Mouse (Mus musculus): ENCODE measurements around the gene Slx1b. TPM values are rescaled to one million over a fixed set of nuclear protein-coding genes. Genes with fewer than 3 reads are reported as not detected.

The Slx1b gene
- polyA plus RNA-seq, 1 experiment from 2014 or later, result 7.1 TPM

GRCm38 (mm10) chr7:126707442-126708174 is 12.0 kb upstream of the Slx1b start, which contains the start of gene Coro1a:
Coro1a (minus strand) TSS chr7:126707787.
- H3K36me3 ChIP-seq (ENCODE audit: control insufficient read depth, insufficient read depth, low read length), result no peaks in the 10 kb centered on the region
- H3K4me3 ChIP-seq (ENCODE audit: low read depth, low read length), result no peak within 1 kb of the TSS
- no peak within 1 kb of the TSS for H3K4me2 ChIP-seq (ENCODE audit: low read length)
- H3K4me1 ChIP-seq (replicated peaks; ENCODE audit: control insufficient read depth, insufficient read depth, low read length), result 0 out of 2 replicates have a peak, but pooled peaks cover 3% of the 10 kb centered on the region
- no peak for ATAC-seq (replicated peaks; ENCODE audit: low FRiP score, low TSS enrichment, low read depth)
- no peak within 1 kb of the TSS for H3K9ac ChIP-seq (ENCODE audit: low read length)
- H3K9me3 ChIP-seq (ENCODE audit: control insufficient read depth, low read length), result no peaks in the 10 kb centered on the region
- WGBS, result 81% methylated on average over 19 of the region's 19 CpGs
- DNase-seq (ENCODE audit: low spot score), result no peak
- peaks cover 30% of the 10 kb centered on the region for H3K27me3 ChIP-seq (replicated peaks; ENCODE audit: control insufficient read depth, insufficient read depth, low read length)
- H3K27ac ChIP-seq (ENCODE audit: low read depth), result no peak within 1 kb of the TSS

GRCm38 (mm10) chr7:126704121-126704980 is 8.8 kb upstream of the Slx1b start:
- DNase-seq (ENCODE audit: low spot score), result peak; percentile 83
- Histone ChIP-seq H3K4me2 (ENCODE audit: low read length) (peak overlapping the region; percentile 60), H3K9ac (ENCODE audit: low read length) (peak overlapping the region; percentile 17), H3K9me3 (ENCODE audit: control insufficient read depth, low read length) (no peaks in the 10 kb centered on the region), H3K27me3 (replicated peaks; ENCODE audit: control insufficient read depth, insufficient read depth, low read length) (peaks cover 30% of the 10 kb centered on the region), H3K4me1 (replicated peaks; ENCODE audit: control insufficient read depth, insufficient read depth, low read length) (0 out of 2 replicates have a peak, but pooled peaks cover 3% of the 10 kb centered on the region), H3K36me3 (ENCODE audit: control insufficient read depth, insufficient read depth, low read length) (no peaks in the 10 kb centered on the region), H3K4me3 (ENCODE audit: low read depth, low read length) (peak overlapping the region; percentile 28), H3K27ac (ENCODE audit: low read depth) (no peak overlapping the region)
- 3% methylated on average over 39 of the region's 39 CpGs for WGBS
- no peak; the same call in 1 of the 2 replicates for ATAC-seq (replicated peaks; ENCODE audit: low FRiP score, low TSS enrichment, low read depth)

- ATAC-seq (replicated peaks; ENCODE audit: low FRiP score, low TSS enrichment, low read depth) (no peak), DNase-seq (ENCODE audit: low spot score) (no peak)
- H3K9me3 ChIP-seq (ENCODE audit: control insufficient read depth, low read length), result no peaks in the 10 kb centered on the region
- H3K27ac ChIP-seq (ENCODE audit: low read depth), result no peak overlapping the region
- 19% methylated on average over 7 of the region's 7 CpGs for WGBS
- no peaks in the 10 kb centered on the region for H3K36me3 ChIP-seq (ENCODE audit: control insufficient read depth, insufficient read depth, low read length)
- 0 out of 2 replicates have a peak, but pooled peaks cover 3% of the 10 kb centered on the region for H3K4me1 ChIP-seq (replicated peaks; ENCODE audit: control insufficient read depth, insufficient read depth, low read length)
- peak overlapping the region; percentile 4; the same call in 1 of the 2 replicates for H3K4me3 ChIP-seq (ENCODE audit: low read depth, low read length)
- H3K9ac ChIP-seq (ENCODE audit: low read length), result no peak overlapping the region
- H3K4me2 ChIP-seq (ENCODE audit: low read length), result peak overlapping the region; percentile 60; the same call in 1 of the 2 replicates
- peaks cover 30% of the 10 kb centered on the region for H3K27me3 ChIP-seq (replicated peaks; ENCODE audit: control insufficient read depth, insufficient read depth, low read length)
These were observed 8.1 kb upstream of the Slx1b start for GRCm38 (mm10) chr7:126703757-126704077.

GRCm38 (mm10) chr7:126702861-126703756 is 7.5 kb upstream of the Slx1b start:
- Histone ChIP-seq H3K4me3 (ENCODE audit: low read depth, low read length) (no peak overlapping the region; the same call in 1 of the 2 replicates), H3K4me1 (replicated peaks; ENCODE audit: control insufficient read depth, insufficient read depth, low read length) (0 out of 2 replicates have a peak, but pooled peaks cover 3% of the 10 kb centered on the region), H3K36me3 (ENCODE audit: control insufficient read depth, insufficient read depth, low read length) (no peaks in the 10 kb centered on the region), H3K27ac (ENCODE audit: low read depth) (no peak overlapping the region), H3K27me3 (replicated peaks; ENCODE audit: control insufficient read depth, insufficient read depth, low read length) (peaks cover 30% of the 10 kb centered on the region), H3K9me3 (ENCODE audit: control insufficient read depth, low read length) (no peaks in the 10 kb centered on the region), H3K9ac (ENCODE audit: low read length) (no peak overlapping the region), H3K4me2 (ENCODE audit: low read length) (0 out of 2 replicates have a peak overlapping the region, but pooled peaks have one; percentile 60)
- ATAC-seq (replicated peaks; ENCODE audit: low FRiP score, low TSS enrichment, low read depth), result no peak
- no peak for DNase-seq (ENCODE audit: low spot score)
- WGBS, result 75% methylated on average over 12 of the region's 12 CpGs

- Histone ChIP-seq H3K9me3 (ENCODE audit: control insufficient read depth, low read length) (no peaks in the 10 kb centered on the region), H3K9ac (ENCODE audit: low read length) (no peak overlapping the region), H3K4me1 (replicated peaks; ENCODE audit: control insufficient read depth, insufficient read depth, low read length) (0 out of 2 replicates have a peak, but pooled peaks cover 3% of the 10 kb centered on the region), H3K27ac (ENCODE audit: low read depth) (no peak overlapping the region), H3K27me3 (replicated peaks; ENCODE audit: control insufficient read depth, insufficient read depth, low read length) (peaks cover 30% of the 10 kb centered on the region), H3K4me3 (ENCODE audit: low read depth, low read length) (no peak overlapping the region), H3K4me2 (ENCODE audit: low read length) (no peak overlapping the region), H3K36me3 (ENCODE audit: control insufficient read depth, insufficient read depth, low read length) (peaks cover 4% of the 10 kb centered on the region; the same call in 1 of the 2 replicates)
- no peak for DNase-seq (ENCODE audit: low spot score)
- 83% methylated on average over 6 of the region's 6 CpGs for WGBS
- ATAC-seq (replicated peaks; ENCODE audit: low FRiP score, low TSS enrichment, low read depth), result no peak
These were observed 6.8 kb upstream of the Slx1b start for GRCm38 (mm10) chr7:126702358-126702757.

GRCm38 (mm10) chr7:126701559-126702357 is 6.2 kb upstream of the Slx1b start:
- no peak for ATAC-seq (replicated peaks; ENCODE audit: low FRiP score, low TSS enrichment, low read depth)

GRCm38 (mm10) chr7:126701070-126701469 is 5.5 kb upstream of the Slx1b start:
- Histone ChIP-seq H3K9me3 (ENCODE audit: control insufficient read depth, low read length) (no peaks in the 10 kb centered on the region), H3K4me2 (ENCODE audit: low read length) (peak overlapping the region; percentile 3; the same call in 1 of the 2 replicates), H3K27me3 (replicated peaks; ENCODE audit: control insufficient read depth, insufficient read depth, low read length) (peaks cover 28% of the 10 kb centered on the region), H3K36me3 (ENCODE audit: control insufficient read depth, insufficient read depth, low read length) (peaks cover 6% of the 10 kb centered on the region; the same call in 1 of the 2 replicates), H3K4me3 (ENCODE audit: low read depth, low read length) (no peak overlapping the region), H3K4me1 (replicated peaks; ENCODE audit: control insufficient read depth, insufficient read depth, low read length) (peaks cover 11% of the 10 kb centered on the region), H3K27ac (ENCODE audit: low read depth) (no peak overlapping the region), H3K9ac (ENCODE audit: low read length) (no peak overlapping the region)
- WGBS, result 1% methylated on average over 11 of the region's 11 CpGs
- ATAC-seq (replicated peaks; ENCODE audit: low FRiP score, low TSS enrichment, low read depth) (0 out of 2 replicates have a peak, but pooled peaks have one; percentile 17), DNase-seq (ENCODE audit: low spot score) (peak; percentile 94)

More at GRCm38 (mm10) chr7:126701559-126702357, 6.2 kb upstream of the Slx1b start:
- Histone ChIP-seq H3K27ac (ENCODE audit: low read depth) (no peak overlapping the region), H3K4me2 (ENCODE audit: low read length) (peak overlapping the region; percentile 3; the same call in 1 of the 2 replicates), H3K4me1 (replicated peaks; ENCODE audit: control insufficient read depth, insufficient read depth, low read length) (peaks cover 6% of the 10 kb centered on the region), H3K4me3 (ENCODE audit: low read depth, low read length) (no peak overlapping the region), H3K36me3 (ENCODE audit: control insufficient read depth, insufficient read depth, low read length) (peaks cover 6% of the 10 kb centered on the region; the same call in 1 of the 2 replicates), H3K27me3 (replicated peaks; ENCODE audit: control insufficient read depth, insufficient read depth, low read length) (peaks cover 30% of the 10 kb centered on the region), H3K9me3 (ENCODE audit: control insufficient read depth, low read length) (no peaks in the 10 kb centered on the region), H3K9ac (ENCODE audit: low read length) (no peak overlapping the region)
- 61% methylated on average over 24 of the region's 24 CpGs for WGBS
- DNase-seq (ENCODE audit: low spot score), result no peak

Measured in intestine, embryonic 14.5 days (tissue).